Comparison of ENCODE assay signal across 11 mouse cellular contexts in the genomic region with DNA sequence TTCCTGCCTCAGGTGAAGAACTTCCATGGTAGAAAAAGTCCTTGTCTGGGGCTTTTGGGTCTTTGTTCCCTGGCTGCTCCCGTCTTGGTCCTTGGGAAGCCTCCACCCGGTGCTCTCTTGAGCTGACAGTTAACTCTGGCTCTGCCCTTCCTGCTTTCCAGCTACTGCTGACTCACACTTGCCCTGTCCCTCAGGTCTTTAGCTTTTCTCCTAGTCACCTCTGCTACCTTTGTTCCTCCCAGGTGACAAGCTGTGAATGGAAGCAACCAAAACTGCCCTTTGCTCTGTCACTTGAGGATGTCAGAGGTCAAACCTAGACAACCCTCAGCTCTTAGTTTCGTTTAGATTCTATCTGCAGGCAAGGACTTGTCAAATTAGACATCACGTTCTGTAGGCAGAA. TPM values are rescaled to one million over a fixed set of nuclear protein-coding genes. Genes with fewer than 3 reads are reported as not detected.
A peak's percentile ranks its signal among the peaks of the same experiment; 100 is the strongest.
DNase-seq lines count a peak whose midpoint lies in the region; ATAC-seq and TF ChIP-seq lines count a peak whose summit lies in the region.
"Had no signal": no experiment of that assay in that cellular context is flagged by ENCODE, and none has a peak within 500 bp of the region (broad histone marks: within the 10 kb centered on the region; RNA-seq: fewer than 3 reads in every experiment).

No protein-coding gene starts in this region.

- H3K27me3 ChIP-seq in forebrain, embryonic 11.5 days (ENCODE audit: control insufficient read depth, insufficient read depth, low read length) = no peaks in the 10 kb centered on the region
- no peaks in the 10 kb centered on the region for H3K27me3 ChIP-seq in forebrain, postnatal 0 days (ENCODE audit: insufficient read depth, low read length)
- no peaks in the 10 kb centered on the region; the same call in 1 of the 2 replicates for H3K27me3 ChIP-seq in lung, embryonic 16.5 days (ENCODE audit: control insufficient read depth, insufficient read depth, low read depth, low read length)
- no peaks in the 10 kb centered on the region for H3K27me3 ChIP-seq in limb, embryonic 15.5 days
- H3K27me3 ChIP-seq in stomach, postnatal 0 days (ENCODE audit: control insufficient read depth, insufficient read depth, low read length) = no peaks in the 10 kb centered on the region

- no peak overlapping the region; the same call in 1 of the 2 replicates for H3K9ac ChIP-seq in forebrain, embryonic 11.5 days (ENCODE audit: low read length)
- H3K9ac ChIP-seq in forebrain, postnatal 0 days = no peak overlapping the region
- peak overlapping the region; percentile 69; the same call in 1 of the 2 replicates for H3K9ac ChIP-seq in lung, embryonic 16.5 days (ENCODE audit: low read length)
- H3K9ac ChIP-seq in limb, embryonic 15.5 days = no peak overlapping the region
- H3K9ac ChIP-seq in stomach, postnatal 0 days (ENCODE audit: low read length) = no peak overlapping the region

- no peaks in the 10 kb centered on the region for H3K36me3 ChIP-seq in forebrain, embryonic 11.5 days (ENCODE audit: control insufficient read depth, insufficient read depth, low read length)
- no peaks in the 10 kb centered on the region for H3K36me3 ChIP-seq in forebrain, postnatal 0 days (ENCODE audit: insufficient read depth)
- H3K36me3 ChIP-seq in lung, embryonic 16.5 days (ENCODE audit: control insufficient read depth, insufficient read depth, low read length) = no peaks in the 10 kb centered on the region
- H3K36me3 ChIP-seq in limb, embryonic 15.5 days = no peaks in the 10 kb centered on the region
- H3K36me3 ChIP-seq in stomach, postnatal 0 days (ENCODE audit: control insufficient read depth, insufficient read depth, low read length) = no peaks in the 10 kb centered on the region

- 0 out of 2 replicates have a peak overlapping the region, but pooled peaks have one; percentile 9 for H3K27ac ChIP-seq in forebrain, embryonic 11.5 days (ENCODE audit: low read depth, low read length)
- H3K27ac ChIP-seq in forebrain, postnatal 0 days (ENCODE audit: low read depth, low read length) = no peak overlapping the region
- peak overlapping the region; percentile 72 for H3K27ac ChIP-seq in lung, embryonic 16.5 days (ENCODE audit: low read length)
- 0 out of 2 replicates have a peak overlapping the region, but pooled peaks have one; percentile 23 for H3K27ac ChIP-seq in limb, embryonic 15.5 days
- peak overlapping the region; percentile 86 for H3K27ac ChIP-seq in stomach, postnatal 0 days (replicated peaks)
- no peak overlapping the region for H3K27ac ChIP-seq in gastrocnemius, adult 2 months

- ATAC-seq in forebrain, embryonic 11.5 days (replicated peaks; ENCODE audit: low FRiP score) = no peak
- ATAC-seq in forebrain, postnatal 0 days = no peak
- ATAC-seq in lung, embryonic 16.5 days (ENCODE audit: low read depth) = no peak
- no peak for ATAC-seq in limb, embryonic 15.5 days (ENCODE audit: insufficient number of reproducible peaks, low FRiP score, low TSS enrichment, low read depth)
- peak; percentile 34; the same call in 1 of the 2 replicates for ATAC-seq in stomach, postnatal 0 days (ENCODE audit: low FRiP score, low TSS enrichment)

- DNase-seq in forebrain, embryonic 11.5 days (ENCODE audit: low spot score) = no peak
- no peak for DNase-seq in forebrain, postnatal 0 days
- DNase-seq in lung, postnatal 14 days = no peak
- peak; percentile 51 for DNase-seq in stomach, postnatal 0 days (ENCODE audit: low spot score)
- DNase-seq in gastrocnemius, adult 2 months = no peak
- no peak for DNase-seq in layer of hippocampus, adult 9-11 months
- DNase-seq: kidney, adult 2 months; lung, postnatal 36 days had no signal

- 33% methylated on average over 4 of the region's 4 CpGs for WGBS in forebrain, embryonic 11.5 days
- WGBS in forebrain, postnatal 0 days = 31% methylated on average over 4 of the region's 4 CpGs
- 33% methylated on average over 4 of the region's 4 CpGs for WGBS in lung, embryonic 16.5 days
- 38% methylated on average over 4 of the region's 4 CpGs for WGBS in limb, embryonic 15.5 days
- WGBS in stomach, postnatal 0 days = 39% methylated on average over 4 of the region's 4 CpGs

- no peak overlapping the region for H3K4me2 ChIP-seq in forebrain, embryonic 11.5 days (ENCODE audit: low read depth, low read length, severe bottlenecking)
- H3K4me2 ChIP-seq in forebrain, postnatal 0 days (ENCODE audit: low read depth) = no peak overlapping the region
- H3K4me2 ChIP-seq in lung, embryonic 16.5 days (ENCODE audit: low read depth, low read length) = peak overlapping the region; percentile 57
- H3K4me2 ChIP-seq in limb, embryonic 15.5 days = no peak overlapping the region
- H3K4me2 ChIP-seq in stomach, postnatal 0 days (replicated peaks; ENCODE audit: low read depth) = no peak overlapping the region

- intact Hi-C loops in gastrocnemius, adult 2 months (cut with DNase I) = no loop called here

- no peak overlapping the region for H3K4me3 ChIP-seq in forebrain, embryonic 11.5 days (ENCODE audit: low read depth, low read length)
- H3K4me3 ChIP-seq in forebrain, postnatal 0 days (ENCODE audit: low read depth, low read length) = no peak overlapping the region
- no peak overlapping the region; the same call in 1 of the 2 replicates for H3K4me3 ChIP-seq in lung, embryonic 16.5 days (ENCODE audit: low read length)
- no peak overlapping the region for H3K4me3 ChIP-seq in limb, embryonic 15.5 days
- H3K4me3 ChIP-seq in stomach, postnatal 0 days (ENCODE audit: low read depth, low read length) = no peak overlapping the region
- no peak overlapping the region for H3K4me3 ChIP-seq in gastrocnemius, adult 2 months

- no peak for TF ChIP-seq CTCF in forebrain, postnatal 0 days (IDR thresholded peaks at IDR 0.05; ENCODE audit: low read depth)
- no peak for TF ChIP-seq CTCF in stomach, postnatal 0 days (IDR thresholded peaks at IDR 0.05; ENCODE audit: low read depth)
- no peak for TF ChIP-seq CTCF in gastrocnemius, adult 2 months (IDR thresholded peaks at IDR 0.05)

- H3K9me3 ChIP-seq in forebrain, embryonic 11.5 days (ENCODE audit: control insufficient read depth, low read length) = no peaks in the 10 kb centered on the region
- no peaks in the 10 kb centered on the region for H3K9me3 ChIP-seq in forebrain, postnatal 0 days (ENCODE audit: low read length)
- no peaks in the 10 kb centered on the region for H3K9me3 ChIP-seq in lung, embryonic 16.5 days (ENCODE audit: control insufficient read depth, low read length)
- no peaks in the 10 kb centered on the region for H3K9me3 ChIP-seq in limb, embryonic 15.5 days
- no peaks in the 10 kb centered on the region for H3K9me3 ChIP-seq in stomach, postnatal 0 days (ENCODE audit: control insufficient read depth, low read length)

- no peak for TF ChIP-seq EP300 in stomach, postnatal 0 days (optimal IDR thresholded peaks at IDR 0.05)

- H3K4me1 ChIP-seq in forebrain, embryonic 11.5 days (replicated peaks; ENCODE audit: control insufficient read depth, insufficient read depth, low read length) = peaks cover 5% of the 10 kb centered on the region; the same call in 1 of the 2 replicates
- no peaks in the 10 kb centered on the region for H3K4me1 ChIP-seq in forebrain, postnatal 0 days (ENCODE audit: insufficient read depth)
- peaks cover 8% of the 10 kb centered on the region for H3K4me1 ChIP-seq in lung, embryonic 16.5 days (replicated peaks; ENCODE audit: control insufficient read depth, insufficient read depth, low read length)
- peaks cover 13% of the 10 kb centered on the region; the same call in 1 of the 2 replicates for H3K4me1 ChIP-seq in limb, embryonic 15.5 days
- H3K4me1 ChIP-seq in stomach, postnatal 0 days (replicated peaks; ENCODE audit: control insufficient read depth, insufficient read depth) = 0 out of 2 replicates have a peak, but pooled peaks cover 5% of the 10 kb centered on the region

RNA-seq across cellular contexts. Expression of gene Slc25a10, which starts 18.3 kb away (rescaled TPM):
- 50.9 and 57.5 TPM in 2 replicates for polyA plus RNA-seq in forebrain, embryonic 11.5 days (2014; fragmentation: Nextera tagmentation; extraction: Ambion mirVana)
- total RNA-seq in forebrain, postnatal 0 days (2014; rRNA removed) = 20.9 and 22.8 TPM in 2 replicates
- 20.5 and 21.1 TPM in 2 replicates for polyA plus RNA-seq in forebrain, postnatal 0 days (2015; fragmentation: Nextera tagmentation; extraction: Ambion mirVana)
- polyA plus RNA-seq in lung, embryonic 16.5 days (2015; fragmentation: Nextera tagmentation; extraction: Ambion mirVana) = 72.5 and 73.8 TPM in 2 replicates
- 36.7 and 36.9 TPM in 2 replicates for polyA plus RNA-seq in limb, embryonic 15.5 days (2015; fragmentation: Nextera tagmentation; extraction: Ambion mirVana)
- 86.1 and 94.0 TPM in 2 replicates for polyA plus RNA-seq in stomach, postnatal 0 days (2015; fragmentation: Nextera tagmentation; extraction: Ambion mirVana)
- total RNA-seq in gastrocnemius, adult 2 months (2021) = 1 to 10 TPM; 2.8 to 4.1 TPM

RNA-seq across cellular contexts. Expression of gene Gcgr, which starts 20.6 kb away (rescaled TPM):
- 0.35 TPM in 1 of 2 replicates, not detected in the other for polyA plus RNA-seq in forebrain, embryonic 11.5 days (2014; fragmentation: Nextera tagmentation; extraction: Ambion mirVana)
- not detected in 2 replicates for total RNA-seq in forebrain, postnatal 0 days (2014; rRNA removed)
- polyA plus RNA-seq in forebrain, postnatal 0 days (2015; fragmentation: Nextera tagmentation; extraction: Ambion mirVana) = 0.09 and 0.22 TPM in 2 replicates
- 1.4 and 1.7 TPM in 2 replicates for polyA plus RNA-seq in lung, embryonic 16.5 days (2015; fragmentation: Nextera tagmentation; extraction: Ambion mirVana)
- polyA plus RNA-seq in limb, embryonic 15.5 days (2015; fragmentation: Nextera tagmentation; extraction: Ambion mirVana) = 3.5 and 4.4 TPM in 2 replicates
- polyA plus RNA-seq in stomach, postnatal 0 days (2015; fragmentation: Nextera tagmentation; extraction: Ambion mirVana) = 3.5 and 5.8 TPM in 2 replicates
- total RNA-seq in gastrocnemius, adult 2 months (2021) = under 1 TPM in 1 of 2 experiments, not detected in 1; 0.33 TPM

RNA-seq across cellular contexts. Expression of gene Mrpl12, which starts 25.5 kb away (rescaled TPM):
- polyA plus RNA-seq in forebrain, embryonic 11.5 days (2014; fragmentation: Nextera tagmentation; extraction: Ambion mirVana) = 152 and 160 TPM in 2 replicates
- 42.6 and 49.9 TPM in 2 replicates for total RNA-seq in forebrain, postnatal 0 days (2014; rRNA removed)
- 143 and 179 TPM in 2 replicates for polyA plus RNA-seq in forebrain, postnatal 0 days (2015; fragmentation: Nextera tagmentation; extraction: Ambion mirVana)
- 113 and 117 TPM in 2 replicates for polyA plus RNA-seq in lung, embryonic 16.5 days (2015; fragmentation: Nextera tagmentation; extraction: Ambion mirVana)
- polyA plus RNA-seq in limb, embryonic 15.5 days (2015; fragmentation: Nextera tagmentation; extraction: Ambion mirVana) = 113 and 121 TPM in 2 replicates
- polyA plus RNA-seq in stomach, postnatal 0 days (2015; fragmentation: Nextera tagmentation; extraction: Ambion mirVana) = 133 and 134 TPM in 2 replicates
- total RNA-seq in gastrocnemius, adult 2 months (2021) = 100 to 1,000 TPM; 120 to 177 TPM

RNA-seq across cellular contexts. Expression of gene Mcrip1, which starts 39.6 kb away (rescaled TPM):
- 213 and 247 TPM in 2 replicates for polyA plus RNA-seq in forebrain, embryonic 11.5 days (2014; fragmentation: Nextera tagmentation; extraction: Ambion mirVana)
- total RNA-seq in forebrain, postnatal 0 days (2014; rRNA removed) = 103 and 105 TPM in 2 replicates
- polyA plus RNA-seq in forebrain, postnatal 0 days (2015; fragmentation: Nextera tagmentation; extraction: Ambion mirVana) = 261 and 275 TPM in 2 replicates
- 184 and 200 TPM in 2 replicates for polyA plus RNA-seq in lung, embryonic 16.5 days (2015; fragmentation: Nextera tagmentation; extraction: Ambion mirVana)
- polyA plus RNA-seq in limb, embryonic 15.5 days (2015; fragmentation: Nextera tagmentation; extraction: Ambion mirVana) = 237 and 239 TPM in 2 replicates
- 113 and 115 TPM in 2 replicates for polyA plus RNA-seq in stomach, postnatal 0 days (2015; fragmentation: Nextera tagmentation; extraction: Ambion mirVana)
- 10 to 100 TPM; 21.7 to 22.1 TPM for total RNA-seq in gastrocnemius, adult 2 months (2021)

RNA-seq across cellular contexts. Expression of gene Ppp1r27, which starts 41.0 kb away (rescaled TPM):
- not detected in 2 replicates for polyA plus RNA-seq in forebrain, embryonic 11.5 days (2014; fragmentation: Nextera tagmentation; extraction: Ambion mirVana)
- total RNA-seq in forebrain, postnatal 0 days (2014; rRNA removed) = not detected in 2 replicates
- polyA plus RNA-seq in forebrain, postnatal 0 days (2015; fragmentation: Nextera tagmentation; extraction: Ambion mirVana) = not detected in 2 replicates
- 0.95 and 2.6 TPM in 2 replicates for polyA plus RNA-seq in lung, embryonic 16.5 days (2015; fragmentation: Nextera tagmentation; extraction: Ambion mirVana)
- polyA plus RNA-seq in limb, embryonic 15.5 days (2015; fragmentation: Nextera tagmentation; extraction: Ambion mirVana) = 3.2 and 11.9 TPM in 2 replicates
- not detected in 2 replicates for polyA plus RNA-seq in stomach, postnatal 0 days (2015; fragmentation: Nextera tagmentation; extraction: Ambion mirVana)
- 100 to 1,000 TPM; 188 to 418 TPM for total RNA-seq in gastrocnemius, adult 2 months (2021)
- polyA plus RNA-seq: urinary bladder, adult 2 months had no signal

Comparison
In these comparisons a context has a peak if more than half of its experiments do, and no peak if none do; other contexts are left out.
1. H3K27ac ChIP-seq: peak in forebrain, embryonic 11.5 days (single experiment), lung, embryonic 16.5 days (single experiment), limb, embryonic 15.5 days (single experiment) and stomach, postnatal 0 days (single experiment); none in forebrain, postnatal 0 days (single experiment) and gastrocnemius, adult 2 months (single experiment).